Mouse (Mus musculus) liver, postnatal 0 days (tissue): ENCODE results near the gene Olfr1015. TPM values are rescaled to one million over a fixed set of nuclear protein-coding genes. Genes with fewer than 3 reads are reported as not detected.

Source experiments
- ATAC-seq: fragments of 200-750 bp; cut with Nextera tagmentation; 2 replicates; pipeline ENCODE4 v1.8.0; 2017; ENCODE audit warnings: mild to moderate bottlenecking, moderate library complexity
- DNase-seq: peaks from one replicate; pipeline ENCODE4 v3.0.0-alpha.2; 2016
- H3K27ac ChIP-seq: fragments of 300-500 bp; sonication (generic); 2 replicates; pipeline ENCODE4 v1.5.1; 2014; ENCODE audit warnings: antibody characterized with exemption, moderate library complexity, mild to moderate bottlenecking, low read depth
- H3K27me3 ChIP-seq: fragments of 300-500 bp; sonication (generic); 2 replicates; pipeline ENCODE4 v1.6.1; 2014; ENCODE audit warnings: low read length, control low read depth, mixed read lengths; ENCODE audit not compliant: insufficient read depth
- H3K36me3 ChIP-seq: fragments of 300-500 bp; sonication (generic); replicated peaks from 2 replicates; pipeline ENCODE4 v1.6.1; 2014; ENCODE audit warnings: mild to moderate bottlenecking, control low read depth, low read length, moderate library complexity, mixed read lengths; ENCODE audit not compliant: insufficient read depth
- H3K4me1 ChIP-seq: fragments of 300-500 bp; sonication (generic); 2 replicates; pipeline ENCODE4 v1.6.1; 2014; ENCODE audit warnings: antibody characterized with exemption, mild to moderate bottlenecking, control low read depth; ENCODE audit not compliant: insufficient read depth
- H3K4me2 ChIP-seq: fragments of 300-500 bp; sonication (generic); 2 replicates; pipeline ENCODE4 v1.6.1; 2014; ENCODE audit warnings: low read depth, mild to moderate bottlenecking, low read length, moderate library complexity, mixed read lengths
- H3K4me3 ChIP-seq: fragments of 300-500 bp; sonication (generic); 2 replicates; pipeline ENCODE4 v1.5.1; 2014; ENCODE audit warnings: low read depth, low read length
- H3K9ac ChIP-seq: fragments of 300-500 bp; sonication (generic); replicated peaks from 2 replicates; pipeline ENCODE4 v1.6.1; 2014; ENCODE audit warnings: mild to moderate bottlenecking, moderate library complexity
- H3K9me3 ChIP-seq: fragments of 300-500 bp; sonication (generic); 2 replicates; pipeline ENCODE4 v1.6.1; 2016; ENCODE audit warnings: mild to moderate bottlenecking, control low read depth, low read length, mixed read lengths
- CTCF ChIP-seq: sonication (generic); IDR thresholded peaks from 2 replicates; pipeline ENCODE4 v1.5.1; 2016; ENCODE audit warnings: antibody characterized with exemption, low read depth
- EP300 ChIP-seq: IDR thresholded peaks from 2 replicates; pipeline ENCODE4 v1.6.1; 2016; ENCODE audit warnings: antibody characterized with exemption, low read depth, mild to moderate bottlenecking
- WGBS: fragments of 180-500 bp; shearing (Covaris S2); extraction: QIAGEN DNeasy Blood & Tissue Kit; methylation state at CpG from one replicate; pipeline ENCODE4 v1.1.7; 2014; ENCODE audit not compliant: insufficient replicate concordance; 5-methylcytosine and 5-hydroxymethylcytosine counted together
- polyA plus RNA-seq: library from polyadenylated mRNA; unstranded; fragments of >200 nt; fragmentation: Nextera tagmentation; extraction: Ambion mirVana; gene quantifications from 2 replicates; pipeline ENCODE4 v1.2.1, GENCODE M21; 2015

Olfr1015 gene
- not detected in 2 replicates for polyA plus RNA-seq

GRCm38 (mm10) chr2:85781717-85782116 lies at the start of gene Olfr1015:
Olfr1015 (plus strand) TSS chr2:85782017.
- DNase-seq = no peak
- H3K27me3 ChIP-seq = no peaks in the 10 kb centered on the region
- no peak for ATAC-seq

GRCm38 (mm10) chr2:85753822-85754221 lies 28.0 kb upstream of the Olfr1015 start:
- Histone ChIP-seq H3K4me3 (no peak overlapping the region), H3K4me2 (no peak overlapping the region), H3K36me3 (no peaks in the 10 kb centered on the region), H3K27me3 (no peaks in the 10 kb centered on the region), H3K9me3 (no peaks in the 10 kb centered on the region), H3K9ac (no peak overlapping the region), H3K27ac (no peak overlapping the region), H3K4me1 (no peaks in the 10 kb centered on the region)
- no peak for ATAC-seq
- TF ChIP-seq EP300 = no peak
- no peak for TF ChIP-seq CTCF
- WGBS = 78% methylated on average over 4 of the region's 4 CpGs
- DNase-seq = no peak

More at GRCm38 (mm10) chr2:85781717-85782116, at the start of gene Olfr1015:
- H3K27ac ChIP-seq = no peak within 1 kb of the TSS
- H3K9me3 ChIP-seq = no peaks in the 10 kb centered on the region
- no peak within 1 kb of the TSS for H3K4me3 ChIP-seq
- no peak within 1 kb of the TSS for H3K4me2 ChIP-seq
- H3K9ac ChIP-seq = no peak within 1 kb of the TSS
- no peaks in the 10 kb centered on the region for H3K36me3 ChIP-seq
- H3K4me1 ChIP-seq = no peaks in the 10 kb centered on the region
- TF ChIP-seq EP300 (no peak), CTCF (no peak)

- Histone ChIP-seq H3K27me3 (no peaks in the 10 kb centered on the region), H3K27ac (no peak within 1 kb of the TSS), H3K4me2 (no peak within 1 kb of the TSS), H3K36me3 (no peaks in the 10 kb centered on the region), H3K9ac (no peak within 1 kb of the TSS), H3K4me1 (no peaks in the 10 kb centered on the region), H3K9me3 (no peaks in the 10 kb centered on the region), H3K4me3 (no peak within 1 kb of the TSS)
- 50% methylated on average over 1 of the region's 1 CpGs for WGBS
- no peak for DNase-seq
- no peak for ATAC-seq
- no peak for TF ChIP-seq EP300
Observed at GRCm38 (mm10) chr2:85762666-85763065, 19.2 kb upstream of the Olfr1015 start, which contains the start of gene Olfr1012. Olfr1012 (minus strand) TSS chr2:85762766.

- no peak within 1 kb of the TSS for H3K27ac ChIP-seq
- no peaks in the 10 kb centered on the region for H3K4me1 ChIP-seq
- no peak within 1 kb of the TSS for H3K9ac ChIP-seq
- TF ChIP-seq CTCF (no peak), EP300 (no peak)
- H3K27me3 ChIP-seq = no peaks in the 10 kb centered on the region
- ATAC-seq = no peak
- H3K36me3 ChIP-seq = no peaks in the 10 kb centered on the region
- no peak within 1 kb of the TSS for H3K4me2 ChIP-seq
- no peak for DNase-seq
- no peak within 1 kb of the TSS for H3K4me3 ChIP-seq
- H3K9me3 ChIP-seq = no peaks in the 10 kb centered on the region
Observed at GRCm38 (mm10) chr2:85766798-85767197, 15.0 kb upstream of the Olfr1015 start, which contains the start of gene Olfr1013. Olfr1013 (plus strand) TSS chr2:85767098.

GRCm38 (mm10) chr2:85772413-85772812 lies 9.4 kb upstream of the Olfr1015 start, which contains the start of gene Olfr1014:
Olfr1014 (plus strand) TSS chr2:85772713.
- H3K9me3 ChIP-seq = no peaks in the 10 kb centered on the region
- DNase-seq (no peak), ATAC-seq (no peak)
- H3K4me1 ChIP-seq = no peaks in the 10 kb centered on the region
- H3K27ac ChIP-seq = no peak within 1 kb of the TSS
- H3K4me3 ChIP-seq = no peak within 1 kb of the TSS
- TF ChIP-seq CTCF (no peak), EP300 (no peak)
- H3K36me3 ChIP-seq = no peaks in the 10 kb centered on the region
- no peak within 1 kb of the TSS for H3K9ac ChIP-seq
- no peaks in the 10 kb centered on the region for H3K27me3 ChIP-seq
- H3K4me2 ChIP-seq = no peak within 1 kb of the TSS

- no peaks in the 10 kb centered on the region for H3K9me3 ChIP-seq
- H3K27ac ChIP-seq = no peak overlapping the region
- H3K4me2 ChIP-seq = no peak overlapping the region
- H3K4me1 ChIP-seq = no peaks in the 10 kb centered on the region
- WGBS = 53% methylated on average over 2 of the region's 2 CpGs
- H3K36me3 ChIP-seq = no peaks in the 10 kb centered on the region
- no peak overlapping the region for H3K9ac ChIP-seq
- no peak for ATAC-seq
- no peak overlapping the region for H3K4me3 ChIP-seq
- no peak for DNase-seq
- TF ChIP-seq EP300 (no peak), CTCF (no peak)
- no peaks in the 10 kb centered on the region for H3K27me3 ChIP-seq
Observed at GRCm38 (mm10) chr2:85792331-85792730, 10.5 kb downstream of the Olfr1015 start.

GRCm38 (mm10) chr2:85802444-85802843 lies 20.6 kb downstream of the Olfr1015 start, which contains the start of gene Olfr1016:
Olfr1016 (minus strand) TSS chr2:85802544.
- Histone ChIP-seq H3K27ac (no peak within 1 kb of the TSS), H3K27me3 (no peaks in the 10 kb centered on the region), H3K9me3 (no peaks in the 10 kb centered on the region), H3K9ac (no peak within 1 kb of the TSS), H3K4me3 (no peak within 1 kb of the TSS), H3K4me2 (no peak within 1 kb of the TSS), H3K36me3 (no peaks in the 10 kb centered on the region), H3K4me1 (no peaks in the 10 kb centered on the region)
- ATAC-seq = no peak
- TF ChIP-seq EP300 = no peak
- DNase-seq = no peak
- whole genome bisulfite sequencing = 82% methylated on average over 2 of the region's 2 CpGs
